Mouse (Mus musculus) cerebellum, postnatal 36 days (tissue): Measurements from ENCODE around the gene Pqlc3.
A peak's percentile ranks its signal among the peaks of the same experiment; 100 is the strongest.
"Not testable (repeated sequence)": the region's sequence is repeated elsewhere in the genome, so short reads cannot be mapped to it uniquely, and the experiment has no call there.

ENCODE experiments used
- DNase-seq, 2 experiments: peaks; one replicate each; pipeline ENCODE4 v3.0.0; 2021 to 2022; ENCODE audit warnings: mixed read lengths in 2 of 2

Pqlc3 gene

GRCm38 (mm10) chr12:16999739-17000497 lies at the start of gene Pqlc3:
Gene Pqlc3 (minus strand): TSS chr12:17000408.
- peak; percentile 30 to 41 for DNase-seq

GRCm38 (mm10) chr12:17049796-17050195 lies 49.6 kb upstream of the Pqlc3 start:
- no peak for DNase-seq

- DNase-seq, result no peak
These were observed 48.9 kb upstream of the Pqlc3 start for GRCm38 (mm10) chr12:17048979-17049612.

GRCm38 (mm10) chr12:17043311-17043710 lies 43.1 kb upstream of the Pqlc3 start:
- no peak for DNase-seq

- no peak for DNase-seq
These were observed 40.4 kb upstream of the Pqlc3 start for GRCm38 (mm10) chr12:17040567-17040966.

GRCm38 (mm10) chr12:17039415-17039814 lies 39.2 kb upstream of the Pqlc3 start:
- DNase-seq, result no peak

GRCm38 (mm10) chr12:17038246-17038645 lies 38.0 kb upstream of the Pqlc3 start:
- DNase-seq, result no peak

- no peak for DNase-seq
These were observed 36.9 kb upstream of the Pqlc3 start for GRCm38 (mm10) chr12:17037053-17037610.

GRCm38 (mm10) chr12:17036532-17036931 lies 36.3 kb upstream of the Pqlc3 start:
- no peak for DNase-seq

GRCm38 (mm10) chr12:17035128-17035527 lies 34.9 kb upstream of the Pqlc3 start:
- DNase-seq, result peak; percentile 19 to 21

- no peak for DNase-seq
These were observed 34.5 kb upstream of the Pqlc3 start for GRCm38 (mm10) chr12:17034671-17035070.

GRCm38 (mm10) chr12:17033464-17033841 lies 33.2 kb upstream of the Pqlc3 start:
- DNase-seq, result no peak

GRCm38 (mm10) chr12:17032694-17033463 lies 32.7 kb upstream of the Pqlc3 start:
- peak; percentile 73 to 80 for DNase-seq

GRCm38 (mm10) chr12:17024554-17025110 lies 24.4 kb upstream of the Pqlc3 start:
- no peak for DNase-seq

- DNase-seq, result no peak
These were observed 21.9 kb upstream of the Pqlc3 start for GRCm38 (mm10) chr12:17022145-17022544.

GRCm38 (mm10) chr12:17021125-17021524 lies 20.9 kb upstream of the Pqlc3 start:
- DNase-seq, result not testable (repeated sequence)

- DNase-seq, result peak; percentile 52 to 57
These were observed 18.3 kb upstream of the Pqlc3 start for GRCm38 (mm10) chr12:17018468-17018867.

- DNase-seq, result no peak
These were observed 15.5 kb upstream of the Pqlc3 start for GRCm38 (mm10) chr12:17015711-17016110.

GRCm38 (mm10) chr12:17012067-17012899 lies 12.1 kb upstream of the Pqlc3 start:
- DNase-seq, result no peak

- peak; percentile 57 to 68 for DNase-seq
These were observed 11.1 kb upstream of the Pqlc3 start, which contains the start of gene 2410004P03Rik for GRCm38 (mm10) chr12:17011100-17011870. Gene 2410004P03Rik (minus strand): TSS chr12:17011727.

GRCm38 (mm10) chr12:17009466-17009865 lies 9.3 kb upstream of the Pqlc3 start:
- DNase-seq, result no peak
